Mouse (Mus musculus) small intestine, adult 2 months (tissue): Measurements from ENCODE around the gene Zfp654. TPM values are rescaled to one million over a fixed set of nuclear protein-coding genes. Genes with fewer than 3 reads are reported as not detected.

Source experiments
- H3K27ac ChIP-seq: fragments of 200-500 bp; 2 replicates; pipeline ENCODE4 v1.5.1; 2012; ENCODE audit warnings: low read depth, low read length, control low read depth, inconsistent platforms; ENCODE audit not compliant: insufficient read depth
- H3K27me3 ChIP-seq: fragments of 200-500 bp; 2 replicates; pipeline ENCODE4 v1.6.1; 2012; ENCODE audit warnings: mild to moderate bottlenecking, moderate library complexity, low read length, inconsistent platforms; ENCODE audit not compliant: control insufficient read depth, insufficient read depth
- H3K36me3 ChIP-seq: fragments of 200-500 bp; 2 replicates; pipeline ENCODE4 v1.6.1; 2012; ENCODE audit warnings: mild to moderate bottlenecking, low read length, control low read depth, inconsistent platforms; ENCODE audit not compliant: control insufficient read depth, insufficient read depth
- H3K4me1 ChIP-seq: fragments of 200-500 bp; 2 replicates; pipeline ENCODE4 v1.6.1; 2012; ENCODE audit warnings: low read length, inconsistent platforms, mixed read lengths; ENCODE audit not compliant: control insufficient read depth, insufficient read depth, insufficient read length
- H3K4me3 ChIP-seq: fragments of 200-500 bp; 2 replicates; pipeline ENCODE4 v1.5.1; 2012; ENCODE audit warnings: low read depth, mild to moderate bottlenecking, control low read depth, inconsistent platforms, low read length, moderate library complexity
- CTCF ChIP-seq: fragments of 200-500 bp; IDR thresholded peaks from 2 replicates; pipeline ENCODE4 v1.5.1; 2012; ENCODE audit warnings: low read depth, mild to moderate bottlenecking, control low read depth, inconsistent platforms, low read length, moderate library complexity, mixed read lengths; ENCODE audit not compliant: insufficient replicate concordance, insufficient read length; ENCODE audit errors: extremely low read depth
- POLR2A ChIP-seq: fragments of 200-500 bp; IDR thresholded peaks from 2 replicates; pipeline ENCODE4 v1.6.1; 2012; ENCODE audit warnings: low read depth, mild to moderate bottlenecking, control low read depth, inconsistent platforms, low read length, moderate library complexity
- WGBS: fragments of 180-500 bp; shearing (Covaris S2); methylation state at CpG from one replicate; pipeline ENCODE4 v1.1.7; 2018; 5-methylcytosine and 5-hydroxymethylcytosine counted together
- polyA plus RNA-seq: library from polyadenylated mRNA; depleted of rRNA; stranded (reverse); fragments of >200 nt; gene quantifications from 2 replicates; pipeline ENCODE4 v1.2.3, GENCODE M21; 2012

Zfp654 gene
- polyA plus RNA-seq, 1 experiment = 0.37 TPM

- Histone ChIP-seq H3K27ac (peak within 1 kb of the TSS; percentile 45; the same call in 1 of the 2 replicates), H3K4me3 (peak within 1 kb of the TSS; percentile 96), H3K27me3 (no peaks in the 10 kb centered on the region; the same call in 1 of the 2 replicates), H3K4me1 (no peaks in the 10 kb centered on the region), H3K36me3 (peaks cover 4% of the 10 kb centered on the region)
- TF ChIP-seq POLR2A (peak; percentile 52), CTCF (no peak)
- WGBS = 2% methylated on average over 72 of the region's 72 CpGs
Observed at GRCm38 (mm10) chr16:64770521-64771430, 80.7 kb downstream of the Zfp654 start, which contains the start of gene 4930453N24Rik. TSS of gene 4930453N24Rik (minus strand) at chr16:64771161.

- Histone ChIP-seq H3K4me3 (no peak overlapping the region), H3K27me3 (no peaks in the 10 kb centered on the region), H3K27ac (no peak overlapping the region), H3K4me1 (no peaks in the 10 kb centered on the region), H3K36me3 (peaks cover 13% of the 10 kb centered on the region)
- no peak for TF ChIP-seq CTCF
- no peak for TF ChIP-seq POLR2A
- WGBS = 87% methylated on average over 8 of the region's 8 CpGs
Observed at GRCm38 (mm10) chr16:64766696-64767300, 84.7 kb downstream of the Zfp654 start.

GRCm38 (mm10) chr16:64759245-64759626 lies 92.2 kb downstream of the Zfp654 start:
- WGBS = 52% methylated on average over 1 of the region's 1 CpGs
- Histone ChIP-seq H3K4me1 (no peaks in the 10 kb centered on the region), H3K4me3 (no peak overlapping the region), H3K36me3 (peaks cover 6% of the 10 kb centered on the region; the same call in 1 of the 2 replicates), H3K27ac (no peak overlapping the region; the same call in 1 of the 2 replicates), H3K27me3 (no peaks in the 10 kb centered on the region)
- TF ChIP-seq CTCF (no peak), POLR2A (no peak)

GRCm38 (mm10) chr16:64758561-64759244 lies 92.7 kb downstream of the Zfp654 start:
- TF ChIP-seq POLR2A (no peak), CTCF (no peak)
- Histone ChIP-seq H3K27ac (no peak overlapping the region), H3K4me3 (no peak overlapping the region), H3K4me1 (no peaks in the 10 kb centered on the region), H3K36me3 (peaks cover 6% of the 10 kb centered on the region; the same call in 1 of the 2 replicates), H3K27me3 (no peaks in the 10 kb centered on the region)
- WGBS = 31% methylated on average over 6 of the region's 6 CpGs

GRCm38 (mm10) chr16:64757666-64758400 lies 93.6 kb downstream of the Zfp654 start:
- H3K27ac ChIP-seq = no peak overlapping the region; the same call in 1 of the 2 replicates
- H3K4me3 ChIP-seq = no peak overlapping the region
- 68% methylated on average over 7 of the region's 7 CpGs for WGBS
- H3K4me1 ChIP-seq = no peaks in the 10 kb centered on the region
- no peak for TF ChIP-seq CTCF
- no peak for TF ChIP-seq POLR2A
- H3K36me3 ChIP-seq = peaks cover under 1% of the 10 kb centered on the region; the same call in 1 of the 2 replicates
- H3K27me3 ChIP-seq = no peaks in the 10 kb centered on the region

- no peaks in the 10 kb centered on the region for H3K4me1 ChIP-seq
- H3K27me3 ChIP-seq = no peaks in the 10 kb centered on the region
- H3K36me3 ChIP-seq = no peaks in the 10 kb centered on the region
- TF ChIP-seq POLR2A (no peak), CTCF (no peak)
- 73% methylated on average over 6 of the region's 6 CpGs for WGBS
- H3K27ac ChIP-seq = no peak overlapping the region
- H3K4me3 ChIP-seq = no peak overlapping the region
Observed at GRCm38 (mm10) chr16:64756321-64756720, 95.1 kb downstream of the Zfp654 start.
